Mouse (Mus musculus) midbrain, postnatal 0 days (tissue): ENCODE results near the gene C1s1. TPM values are rescaled to one million over a fixed set of nuclear protein-coding genes. Genes with fewer than 3 reads are reported as not detected.
"Not testable (repeated sequence)": the region's sequence is repeated elsewhere in the genome, so short reads cannot be mapped to it uniquely, and the experiment has no call there.

Experiments used
- ATAC-seq: fragments of 200-750 bp; cut with Nextera tagmentation; 2 replicates; pipeline ENCODE4 v1.8.0; 2017; ENCODE audit warnings: moderate number of reproducible peaks, mild to moderate bottlenecking, moderate TSS enrichment, moderate library complexity; ENCODE audit not compliant: low FRiP score
- DNase-seq: peaks from one replicate; pipeline ENCODE4 v3.0.0-alpha.2; 2015; ENCODE audit warnings: low spot score
- H3K27ac ChIP-seq: fragments of 300-500 bp; sonication (generic); 2 replicates; pipeline ENCODE4 v1.5.1; 2014; ENCODE audit warnings: low read depth, mild to moderate bottlenecking, low read length, mixed read lengths
- H3K27me3 ChIP-seq: fragments of 300-500 bp; sonication (generic); 2 replicates; pipeline ENCODE4 v1.6.1; 2014; ENCODE audit warnings: low read length, control low read depth, mixed read lengths; ENCODE audit not compliant: insufficient read depth
- H3K36me3 ChIP-seq: fragments of 300-500 bp; sonication (generic); 2 replicates; pipeline ENCODE4 v1.6.1; 2014; ENCODE audit warnings: low read length, control low read depth, mixed read lengths; ENCODE audit not compliant: insufficient read depth
- H3K4me1 ChIP-seq: fragments of 300-500 bp; sonication (generic); 2 replicates; pipeline ENCODE4 v1.6.1; 2014; ENCODE audit warnings: mild to moderate bottlenecking, control low read depth, antibody characterized with exemption, low read length, mixed read lengths; ENCODE audit not compliant: insufficient read depth
- H3K4me2 ChIP-seq: fragments of 300-500 bp; sonication (generic); 2 replicates; pipeline ENCODE4 v1.6.1; 2014; ENCODE audit warnings: low read depth, mild to moderate bottlenecking, low read length, mixed read lengths; ENCODE audit not compliant: poor library complexity, severe bottlenecking
- H3K4me3 ChIP-seq: fragments of 300-500 bp; sonication (generic); 2 replicates; pipeline ENCODE4 v1.5.1; 2014; ENCODE audit warnings: low read depth, mild to moderate bottlenecking, low read length, moderate library complexity
- H3K9ac ChIP-seq: fragments of 300-500 bp; sonication (generic); replicated peaks from 2 replicates; pipeline ENCODE4 v1.6.1; 2014; ENCODE audit warnings: mild to moderate bottlenecking, low read length, moderate library complexity, mixed read lengths; ENCODE audit not compliant: poor library complexity, severe bottlenecking
- H3K9me3 ChIP-seq: fragments of 300-500 bp; sonication (generic); 2 replicates; pipeline ENCODE4 v1.6.1; 2016; ENCODE audit warnings: low read length, control low read depth
- CTCF ChIP-seq: IDR thresholded peaks from 2 replicates; pipeline ENCODE4 v1.5.1; 2016; ENCODE audit warnings: antibody characterized with exemption, mild to moderate bottlenecking
- WGBS: fragments of 180-500 bp; shearing (Covaris S2); extraction: QIAGEN DNeasy Blood & Tissue Kit; methylation state at CpG from one replicate; pipeline ENCODE4 v1.1.7; 2014; 5-methylcytosine and 5-hydroxymethylcytosine counted together
- polyA plus RNA-seq: library from polyadenylated mRNA; unstranded; fragments of >200 nt; fragmentation: Nextera tagmentation; extraction: Ambion mirVana; gene quantifications from 2 replicates; pipeline ENCODE4 v1.2.1, GENCODE M21; 2015
- total RNA-seq: library from RNA; depleted of rRNA; stranded (reverse); fragments of >200 nt; gene quantifications from 2 replicates; pipeline ENCODE4 v1.2.3, GENCODE M21; 2014; rRNA removed

C1s1 gene
- 0.28 and 0.33 TPM in 2 replicates for total RNA-seq
- polyA plus RNA-seq = 0.48 and 0.83 TPM in 2 replicates

DNA sequence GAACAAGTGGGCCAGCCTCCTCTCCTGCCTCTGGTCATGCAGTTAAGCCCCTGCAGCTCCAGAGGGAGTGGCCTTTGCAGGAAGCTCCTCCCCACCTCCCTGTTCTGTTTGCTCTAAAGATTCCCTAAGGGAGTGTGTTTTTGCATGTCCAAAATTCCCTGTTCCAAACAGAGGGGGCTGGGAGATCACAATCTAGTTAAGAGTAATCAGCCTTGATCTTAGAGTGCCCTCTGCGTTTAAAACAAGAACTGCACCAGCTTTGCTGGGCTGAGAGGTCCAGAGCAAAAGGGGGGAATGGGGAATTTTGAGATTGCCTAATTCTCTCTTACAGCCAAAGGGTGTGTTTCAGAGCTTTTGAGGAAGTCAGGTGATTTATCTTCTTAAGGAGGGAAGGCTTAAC is at the start of gene C1s1:
Gene C1s1 (minus strand): TSS at position 76 of the 400 bp plus-strand sequence.
- ATAC-seq, H3K9me3 ChIP-seq, H3K4me3 ChIP-seq, H3K27ac ChIP-seq, H3K36me3 ChIP-seq, H3K9ac ChIP-seq, H3K4me1 ChIP-seq, H3K27me3 ChIP-seq, H3K4me2 ChIP-seq: not testable (repeated sequence)
- TF ChIP-seq CTCF = peak; percentile 57
- peak; percentile 26 for DNase-seq
- 0% methylated on average over 1 of the region's 1 CpGs for WGBS

- TF ChIP-seq CTCF = no peak
- H3K27me3 ChIP-seq = no peaks in the 10 kb centered on the region
- H3K4me3 ChIP-seq = no peak overlapping the region
- H3K27ac ChIP-seq = no peak overlapping the region
- H3K36me3 ChIP-seq = no peaks in the 10 kb centered on the region
- no peaks in the 10 kb centered on the region for H3K4me1 ChIP-seq
- H3K4me2 ChIP-seq = no peak overlapping the region
- no peak for ATAC-seq
- H3K9me3 ChIP-seq = no peaks in the 10 kb centered on the region
- DNase-seq = no peak
- no peak overlapping the region for H3K9ac ChIP-seq
These were observed 46.6 kb upstream of the C1s1 start for GRCm38 (mm10) chr6:124588771-124589170.

DNA sequence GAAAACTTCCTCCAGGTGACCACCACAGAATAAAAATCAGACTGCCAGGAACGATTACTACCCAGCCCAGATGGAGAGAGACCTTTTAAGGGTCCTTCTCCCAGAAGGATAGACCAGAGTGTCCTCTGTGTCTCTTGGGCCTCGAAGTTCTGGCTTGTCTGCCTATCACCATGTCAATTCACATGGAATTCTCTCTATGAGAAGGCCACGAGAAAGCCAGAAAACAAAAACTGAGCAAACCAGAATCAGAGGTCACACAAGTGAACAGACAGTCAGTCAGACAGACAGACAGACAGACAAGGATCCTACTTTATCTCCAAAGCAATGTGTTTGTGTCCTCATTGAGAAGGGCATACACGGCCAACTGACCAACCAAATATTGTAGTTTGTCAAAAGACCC is 44.1 kb upstream of the C1s1 start:
- H3K4me3 ChIP-seq = no peak overlapping the region
- no peaks in the 10 kb centered on the region for H3K36me3 ChIP-seq
- no peaks in the 10 kb centered on the region for H3K4me1 ChIP-seq
- no peak overlapping the region for H3K9ac ChIP-seq
- DNase-seq = no peak
- 74% methylated on average over 4 of the region's 4 CpGs for WGBS
- no peak for TF ChIP-seq CTCF
- no peak overlapping the region for H3K4me2 ChIP-seq
- H3K9me3 ChIP-seq = no peaks in the 10 kb centered on the region
- no peak overlapping the region for H3K27ac ChIP-seq
- no peak for ATAC-seq
- no peaks in the 10 kb centered on the region for H3K27me3 ChIP-seq

DNA sequence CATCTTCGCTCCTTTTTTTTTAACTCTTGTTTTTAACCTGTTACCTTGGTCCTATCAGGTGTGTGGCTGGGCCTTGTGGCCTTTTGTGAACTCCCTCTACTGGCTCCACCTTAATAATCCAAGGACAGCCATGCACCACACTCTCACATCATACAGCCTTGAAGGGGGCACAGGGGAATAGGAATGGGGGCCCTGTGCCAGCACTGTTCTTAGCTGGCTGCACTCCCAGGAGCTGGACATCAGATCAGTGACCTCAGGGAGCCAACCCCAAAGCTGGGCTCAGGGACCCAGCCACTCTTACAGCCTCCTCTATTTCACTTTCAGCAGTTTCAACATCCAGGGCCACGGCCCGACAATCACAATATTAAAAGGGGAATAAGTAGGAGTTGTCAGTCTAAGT is 43.6 kb upstream of the C1s1 start:
- Histone ChIP-seq H3K27me3 (no peaks in the 10 kb centered on the region), H3K27ac (no peak overlapping the region), H3K4me3 (no peak overlapping the region), H3K4me2 (no peak overlapping the region), H3K9me3 (no peaks in the 10 kb centered on the region), H3K36me3 (no peaks in the 10 kb centered on the region), H3K9ac (no peak overlapping the region), H3K4me1 (no peaks in the 10 kb centered on the region)
- TF ChIP-seq CTCF = no peak
- WGBS = 84% methylated on average over 3 of the region's 3 CpGs
- ATAC-seq (no peak), DNase-seq (no peak)

DNA sequence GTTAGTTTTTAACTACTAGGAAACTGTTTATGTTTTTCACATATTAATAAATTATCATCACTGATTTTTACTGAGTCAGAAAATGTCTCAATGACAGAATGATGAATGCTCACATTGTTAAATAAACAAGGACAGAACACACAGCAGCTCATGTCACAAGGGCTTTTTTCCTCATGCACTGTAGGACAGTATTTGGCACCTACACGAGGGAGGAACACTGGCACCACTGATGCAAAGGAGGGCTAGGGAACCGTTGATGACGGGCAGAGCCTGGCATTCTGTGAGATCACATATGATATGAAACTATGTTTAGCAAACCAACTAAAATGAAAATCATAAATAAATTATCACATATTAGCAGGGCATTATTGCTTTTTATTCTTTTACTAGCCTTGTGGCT is 42.8 kb upstream of the C1s1 start:
- no peak for TF ChIP-seq CTCF
- H3K4me2 ChIP-seq = no peak overlapping the region
- no peak overlapping the region for H3K4me3 ChIP-seq
- WGBS = 74% methylated on average over 3 of the region's 3 CpGs
- no peak overlapping the region for H3K9ac ChIP-seq
- ATAC-seq (no peak), DNase-seq (no peak)
- H3K27ac ChIP-seq = no peak overlapping the region
- no peaks in the 10 kb centered on the region for H3K36me3 ChIP-seq
- no peaks in the 10 kb centered on the region for H3K9me3 ChIP-seq
- no peaks in the 10 kb centered on the region for H3K4me1 ChIP-seq
- H3K27me3 ChIP-seq = no peaks in the 10 kb centered on the region

- DNase-seq (no peak), ATAC-seq (no peak)
- Histone ChIP-seq H3K27ac (no peak overlapping the region), H3K4me3 (no peak overlapping the region), H3K9me3 (no peaks in the 10 kb centered on the region), H3K27me3 (no peaks in the 10 kb centered on the region), H3K36me3 (no peaks in the 10 kb centered on the region), H3K9ac (no peak overlapping the region), H3K4me1 (no peaks in the 10 kb centered on the region), H3K4me2 (no peak overlapping the region)
- TF ChIP-seq CTCF = no peak
- 96% methylated on average over 1 of the region's 1 CpGs for WGBS
These were observed 40.1 kb upstream of the C1s1 start for GRCm38 (mm10) chr6:124582231-124582630.

DNA sequence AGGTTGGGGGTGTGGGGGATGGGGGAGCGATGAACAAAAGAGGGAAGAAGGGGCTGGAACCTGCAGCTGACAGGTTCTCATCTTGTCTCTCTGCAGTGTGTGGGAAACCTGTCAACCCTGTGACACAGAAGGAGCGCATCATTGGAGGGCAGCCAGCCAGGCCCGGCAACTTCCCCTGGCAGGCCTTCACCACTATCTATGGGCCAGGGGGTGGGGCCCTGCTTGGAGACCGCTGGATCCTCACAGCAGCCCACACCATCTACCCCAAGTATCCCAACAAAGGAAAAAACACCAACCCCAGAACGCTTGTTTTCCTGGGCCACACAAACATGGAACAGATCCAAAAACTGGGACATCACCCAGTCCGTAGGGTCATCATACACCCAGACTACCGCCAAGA is 38.0 kb upstream of the C1s1 start:
- H3K4me2 ChIP-seq, H3K4me1 ChIP-seq, H3K4me3 ChIP-seq: not testable (repeated sequence)

GRCm38 (mm10) chr6:124575155-124575678 is 33.1 kb upstream of the C1s1 start:
- ATAC-seq, H3K4me3 ChIP-seq, H3K27ac ChIP-seq, H3K9me3 ChIP-seq, H3K27me3 ChIP-seq, H3K4me1 ChIP-seq, DNase-seq, H3K36me3 ChIP-seq, H3K9ac ChIP-seq, H3K4me2 ChIP-seq: not testable (repeated sequence)
- WGBS = 84% methylated on average over 3 of the region's 3 CpGs

More for the DNA sequence above, 38.0 kb upstream of the C1s1 start:
- not testable (repeated sequence) for H3K36me3 ChIP-seq, H3K27me3 ChIP-seq, H3K9ac ChIP-seq, ATAC-seq, DNase-seq, H3K27ac ChIP-seq, H3K9me3 ChIP-seq
- WGBS = 90% methylated on average over 6 of the region's 7 CpGs
